Mouse (Mus musculus) lung, adult 2 months (tissue): ENCODE results near the gene Cyp2u1. TPM values are rescaled to one million over a fixed set of nuclear protein-coding genes. Genes with fewer than 3 reads are reported as not detected.
A peak's percentile ranks its signal among the peaks of the same experiment; 100 is the strongest.

Experiments
- DNase-seq: peaks from one replicate; pipeline ENCODE4 v3.0.0; 2022
- H3K4me1 ChIP-seq: fragments of 200-500 bp; 2 replicates; pipeline ENCODE4 v1.6.1; 2011; ENCODE audit warnings: low read length; ENCODE audit not compliant: control insufficient read depth, insufficient read depth
- H3K4me3 ChIP-seq: fragments of 200-500 bp; replicated peaks from 2 replicates; pipeline ENCODE3; 2011; ENCODE audit warnings: low read depth, mild to moderate bottlenecking, control low read depth, low read length; ENCODE audit errors: extremely low read depth
- CTCF ChIP-seq: fragments of 200-500 bp; IDR thresholded peaks from 2 replicates; pipeline ENCODE4 v1.5.1; 2011; ENCODE audit warnings: mild to moderate bottlenecking, low read length, control low read depth; ENCODE audit not compliant: insufficient read depth
- POLR2A ChIP-seq: fragments of 200-500 bp; IDR thresholded peaks from 2 replicates; pipeline ENCODE4 v1.6.1; 2011; ENCODE audit warnings: low read depth, mild to moderate bottlenecking, control low read depth, low read length, borderline replicate concordance; ENCODE audit errors: extremely low read depth
- WGBS: fragments of 180-500 bp; shearing (Covaris S2); methylation state at CpG from one replicate; pipeline ENCODE4 v1.1.7; 2018; 5-methylcytosine and 5-hydroxymethylcytosine counted together
- polyA plus RNA-seq: library from polyadenylated mRNA; depleted of rRNA; stranded (reverse); fragments of >200 nt; gene quantifications from 2 replicates; pipeline ENCODE4 v1.2.3, GENCODE M21; 2012

Gene Cyp2u1
- polyA plus RNA-seq, 1 experiment: 2.7 TPM

- H3K4me3 ChIP-seq: no peak overlapping the region
- no peaks in the 10 kb centered on the region for H3K4me1 ChIP-seq
- 89% methylated on average over 3 of the region's 3 CpGs for WGBS
- TF ChIP-seq POLR2A (no peak), CTCF (no peak)
- DNase-seq: no peak
Measured at GRCm38 (mm10) chr3:131307811-131308210, 4.8 kb upstream of the Cyp2u1 start.

- Histone ChIP-seq H3K4me1 (0 out of 2 replicates have a peak, but pooled peaks cover 2% of the 10 kb centered on the region), H3K4me3 (no peak overlapping the region)
- DNase-seq: no peak
- no peak for TF ChIP-seq CTCF
- TF ChIP-seq POLR2A: no peak
- WGBS: 85% methylated on average over 7 of the region's 7 CpGs
Measured at GRCm38 (mm10) chr3:131306255-131306654, 3.2 kb upstream of the Cyp2u1 start.

DNA sequence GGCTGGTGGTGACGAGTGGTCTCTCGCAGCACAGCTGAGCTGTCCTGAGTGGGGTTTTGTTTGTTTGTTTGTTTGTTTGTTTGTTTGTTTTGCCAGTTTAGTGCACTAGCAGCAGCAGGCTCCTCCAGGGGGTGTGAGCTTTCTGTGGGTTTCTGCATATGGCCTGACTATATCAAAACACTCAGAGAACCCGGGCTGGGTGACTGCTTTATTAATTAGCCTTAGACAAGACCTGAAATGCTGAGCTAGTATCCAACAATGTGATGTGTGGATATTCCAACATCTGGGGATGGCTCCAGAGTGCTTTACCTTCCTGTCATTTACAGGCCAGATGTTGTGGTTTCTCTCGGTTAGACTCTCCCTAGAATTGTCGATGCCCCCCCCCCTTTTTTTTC, 290 bp upstream of the Cyp2u1 start:
- no peak for TF ChIP-seq CTCF
- no peak for TF ChIP-seq POLR2A
- Histone ChIP-seq H3K4me1 (0 out of 2 replicates have a peak, but pooled peaks cover 2% of the 10 kb centered on the region), H3K4me3 (peak overlapping the region; percentile 83)
- DNase-seq: no peak
- WGBS: 11% methylated on average over 5 of the region's 5 CpGs

- H3K4me1 ChIP-seq: 0 out of 2 replicates have a peak, but pooled peaks cover 2% of the 10 kb centered on the region
- TF ChIP-seq POLR2A (no peak), CTCF (peak; percentile 47; the same call in 1 of the 2 replicates)
- DNase-seq: no peak
- WGBS: 4% methylated on average over 6 of the region's 6 CpGs
- no peak overlapping the region for H3K4me3 ChIP-seq
Measured at GRCm38 (mm10) chr3:131299908-131300307, 3.1 kb downstream of the Cyp2u1 start.

DNA sequence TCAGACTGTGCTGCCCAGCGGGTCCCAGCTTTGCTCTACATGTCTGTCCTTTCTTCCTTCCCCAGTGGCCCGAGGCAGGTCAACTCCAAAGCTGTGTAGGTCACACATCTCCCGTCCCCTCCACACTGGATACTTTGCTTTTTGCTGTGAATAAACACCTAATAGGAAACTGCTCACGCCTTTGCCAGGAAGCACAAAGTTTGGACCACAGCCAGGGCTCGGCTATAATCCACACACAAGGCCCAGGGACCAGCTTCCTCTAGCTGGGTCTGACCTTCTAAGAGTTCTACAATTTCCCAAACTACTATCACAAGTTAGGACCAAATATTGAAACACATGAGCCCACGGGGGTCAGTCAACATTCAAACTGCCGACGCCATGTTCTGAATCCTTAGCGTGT, 3.9 kb downstream of the Cyp2u1 start:
- no peak overlapping the region for H3K4me3 ChIP-seq
- TF ChIP-seq POLR2A (no peak), CTCF (no peak)
- 0 out of 2 replicates have a peak, but pooled peaks cover 2% of the 10 kb centered on the region for H3K4me1 ChIP-seq
- no peak for DNase-seq
- WGBS: 64% methylated on average over 9 of the region's 9 CpGs

- DNase-seq: no peak
- 90% methylated on average over 7 of the region's 7 CpGs for WGBS
- no peak for TF ChIP-seq CTCF
- no peak for TF ChIP-seq POLR2A
- Histone ChIP-seq H3K4me1 (no peaks in the 10 kb centered on the region), H3K4me3 (no peak overlapping the region)
Measured at GRCm38 (mm10) chr3:131296893-131297292, 6.1 kb downstream of the Cyp2u1 start.

- TF ChIP-seq POLR2A (no peak), CTCF (no peak)
- no peak for DNase-seq
- no peaks in the 10 kb centered on the region for H3K4me1 ChIP-seq
- whole genome bisulfite sequencing: 56% methylated on average over 12 of the region's 12 CpGs
- no peak overlapping the region for H3K4me3 ChIP-seq
Measured at GRCm38 (mm10) chr3:131295513-131296200, 7.4 kb downstream of the Cyp2u1 start.

DNA sequence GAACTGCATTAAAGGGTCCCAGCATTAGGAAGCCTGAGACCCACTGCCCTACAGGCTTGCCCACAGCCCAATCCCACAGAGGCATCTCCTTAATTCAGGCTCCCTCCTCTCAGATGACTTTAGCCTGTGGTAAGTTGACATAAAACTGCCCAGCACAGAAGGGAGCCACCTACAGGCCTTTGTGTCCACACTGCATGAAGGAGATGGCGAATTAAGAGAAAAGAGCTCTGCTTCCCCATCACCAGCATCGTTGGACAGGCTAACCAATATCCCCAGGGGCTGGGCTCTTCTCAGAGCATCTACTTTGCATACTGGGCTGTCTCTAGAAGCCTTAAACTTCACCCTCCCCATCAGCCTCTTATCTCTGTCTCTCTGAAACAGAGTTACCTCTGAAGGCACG, 8.5 kb downstream of the Cyp2u1 start:
- DNase-seq: no peak
- TF ChIP-seq POLR2A (no peak), CTCF (no peak)
- no peak overlapping the region for H3K4me3 ChIP-seq
- H3K4me1 ChIP-seq: no peaks in the 10 kb centered on the region
- WGBS: 53% methylated on average over 3 of the region's 3 CpGs

- DNase-seq: no peak
- TF ChIP-seq CTCF: no peak
- no peak for TF ChIP-seq POLR2A
- no peaks in the 10 kb centered on the region for H3K4me1 ChIP-seq
- H3K4me3 ChIP-seq: no peak overlapping the region
- WGBS: 77% methylated on average over 3 of the region's 3 CpGs
Measured at GRCm38 (mm10) chr3:131292959-131293358, 10.1 kb downstream of the Cyp2u1 start.

DNA sequence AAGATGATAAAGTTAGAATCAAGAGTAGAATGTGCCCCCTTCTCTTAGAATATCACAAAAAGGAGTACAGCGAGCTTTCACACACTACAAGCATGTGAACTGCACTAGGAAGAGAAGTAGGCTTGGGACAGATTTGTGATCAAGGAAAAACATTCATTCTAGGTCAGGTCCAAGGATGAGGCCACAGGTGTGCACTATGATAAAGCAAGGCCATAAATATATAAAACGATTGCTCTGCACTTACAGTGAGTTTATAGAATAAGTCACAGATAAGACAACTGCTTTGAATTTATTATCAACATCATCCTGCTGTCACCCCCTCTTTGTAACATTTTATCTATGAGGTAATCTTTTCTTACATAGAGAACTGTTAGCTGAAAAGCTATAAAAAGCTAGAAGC, 10.7 kb downstream of the Cyp2u1 start:
- no peak overlapping the region for H3K4me3 ChIP-seq
- DNase-seq: no peak
- WGBS: 83% methylated on average over 2 of the region's 2 CpGs
- no peaks in the 10 kb centered on the region for H3K4me1 ChIP-seq
- TF ChIP-seq POLR2A (no peak), CTCF (no peak)
